Mouse (Mus musculus) neural tube, embryonic 11.5 days (tissue): ENCODE data around the gene Mogat1. TPM values are rescaled to one million over a fixed set of nuclear protein-coding genes. Genes with fewer than 3 reads are reported as not detected.
"Not testable (repeated sequence)": the region's sequence is repeated elsewhere in the genome, so short reads cannot be mapped to it uniquely, and the experiment has no call there.

ENCODE experiments used
- ATAC-seq: fragments of 200-750 bp; cut with Nextera tagmentation; 2 replicates; pipeline ENCODE4 v1.8.0; 2017; ENCODE audit warnings: moderate number of reproducible peaks, mild to moderate bottlenecking, moderate TSS enrichment, moderate library complexity; ENCODE audit not compliant: insufficient read depth, low FRiP score, low TSS enrichment
- DNase-seq: peaks from one replicate; pipeline ENCODE4 v3.0.0-alpha.2; 2015; ENCODE audit warnings: low spot score
- H3K27ac ChIP-seq: fragments of 300-500 bp; sonication (generic); 2 replicates; pipeline ENCODE4 v1.5.1; 2014; ENCODE audit warnings: low read depth, mild to moderate bottlenecking, low read length
- H3K27me3 ChIP-seq: fragments of 300-500 bp; sonication (generic); 2 replicates; pipeline ENCODE4 v1.6.1; 2014; ENCODE audit warnings: mild to moderate bottlenecking, low read length, mixed read lengths; ENCODE audit not compliant: control insufficient read depth, insufficient read depth
- H3K36me3 ChIP-seq: fragments of 300-500 bp; sonication (generic); 2 replicates; pipeline ENCODE4 v1.6.1; 2014; ENCODE audit warnings: mild to moderate bottlenecking, low read length, moderate library complexity, mixed read lengths; ENCODE audit not compliant: control insufficient read depth, insufficient read depth
- H3K4me1 ChIP-seq: fragments of 300-500 bp; sonication (generic); 2 replicates; pipeline ENCODE4 v1.6.1; 2014; ENCODE audit warnings: low read length, mixed read lengths; ENCODE audit not compliant: control insufficient read depth, insufficient read depth
- H3K4me2 ChIP-seq: fragments of 300-500 bp; sonication (generic); 2 replicates; pipeline ENCODE4 v1.6.1; 2014; ENCODE audit warnings: low read depth, mild to moderate bottlenecking, moderate library complexity
- H3K4me3 ChIP-seq: fragments of 300-500 bp; sonication (generic); 2 replicates; pipeline ENCODE4 v1.5.1; 2014; ENCODE audit warnings: low read depth, low read length
- H3K9ac ChIP-seq: fragments of 300-500 bp; sonication (generic); 2 replicates; pipeline ENCODE4 v1.6.1; 2014; ENCODE audit warnings: mild to moderate bottlenecking, low read length
- H3K9me3 ChIP-seq: fragments of 300-500 bp; sonication (generic); 2 replicates; pipeline ENCODE4 v1.6.1; 2016; ENCODE audit warnings: low read length; ENCODE audit not compliant: control insufficient read depth
- WGBS: fragments of 180-500 bp; shearing (Covaris S2); extraction: QIAGEN DNeasy Blood & Tissue Kit; methylation state at CpG from one replicate; pipeline ENCODE4 v1.1.7; 2014; 5-methylcytosine and 5-hydroxymethylcytosine counted together
- polyA plus RNA-seq: library from polyadenylated mRNA; unstranded; fragments of >200 nt; fragmentation: Nextera tagmentation; extraction: Ambion mirVana; gene quantifications from 2 replicates; pipeline ENCODE4 v1.2.1, GENCODE M21; 2014

The Mogat1 gene
- polyA plus RNA-seq, 1 experiment from 2014 or later: not detected

- WGBS: 83% methylated on average over 7 of the region's 7 CpGs
- Histone ChIP-seq H3K4me3 (no peak overlapping the region), H3K4me1 (no peaks in the 10 kb centered on the region), H3K36me3 (no peaks in the 10 kb centered on the region), H3K9ac (no peak overlapping the region), H3K27me3 (no peaks in the 10 kb centered on the region), H3K9me3 (no peaks in the 10 kb centered on the region), H3K27ac (no peak overlapping the region), H3K4me2 (no peak overlapping the region)
- DNase-seq (no peak), ATAC-seq (no peak)
Observed at GRCm38 (mm10) chr1:78530500-78531215, 19.9 kb downstream of the Mogat1 start.

DNA sequence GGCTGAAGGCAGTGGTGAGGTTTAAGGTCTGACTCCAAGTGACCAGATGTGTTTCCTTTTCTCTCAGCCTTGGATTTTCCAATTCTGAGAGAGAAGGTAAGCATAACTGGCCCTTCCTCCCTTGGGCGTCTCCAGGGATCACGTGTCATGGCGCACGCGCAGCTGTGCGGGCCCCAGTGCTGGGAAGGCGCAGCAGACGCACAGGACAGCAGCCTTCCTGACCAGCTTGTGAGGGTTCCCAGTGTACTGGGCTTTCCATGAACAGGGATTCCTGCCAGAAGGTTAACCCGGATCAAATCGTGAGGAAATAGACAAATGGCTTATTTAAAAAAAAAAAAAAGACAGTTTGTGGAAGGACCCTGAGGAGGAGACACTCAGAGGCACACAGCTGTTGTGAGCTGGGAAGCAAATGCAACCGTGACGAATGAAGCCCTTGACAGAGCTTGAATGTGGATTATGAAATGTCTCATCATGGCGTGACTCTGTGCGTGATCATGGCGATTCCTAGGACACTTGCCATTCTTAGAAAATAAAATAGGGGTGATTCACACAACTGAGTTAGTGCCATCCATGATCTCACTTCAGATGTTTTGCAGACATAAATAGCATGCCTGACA is 21.5 kb downstream of the Mogat1 start:
- Histone ChIP-seq H3K4me3 (no peak overlapping the region), H3K27me3 (no peaks in the 10 kb centered on the region), H3K36me3 (no peaks in the 10 kb centered on the region), H3K9ac (no peak overlapping the region), H3K4me2 (no peak overlapping the region), H3K4me1 (no peaks in the 10 kb centered on the region), H3K27ac (no peak overlapping the region), H3K9me3 (no peaks in the 10 kb centered on the region)
- ATAC-seq (no peak), DNase-seq (no peak)
- 85% methylated on average over 15 of the region's 15 CpGs for WGBS

DNA sequence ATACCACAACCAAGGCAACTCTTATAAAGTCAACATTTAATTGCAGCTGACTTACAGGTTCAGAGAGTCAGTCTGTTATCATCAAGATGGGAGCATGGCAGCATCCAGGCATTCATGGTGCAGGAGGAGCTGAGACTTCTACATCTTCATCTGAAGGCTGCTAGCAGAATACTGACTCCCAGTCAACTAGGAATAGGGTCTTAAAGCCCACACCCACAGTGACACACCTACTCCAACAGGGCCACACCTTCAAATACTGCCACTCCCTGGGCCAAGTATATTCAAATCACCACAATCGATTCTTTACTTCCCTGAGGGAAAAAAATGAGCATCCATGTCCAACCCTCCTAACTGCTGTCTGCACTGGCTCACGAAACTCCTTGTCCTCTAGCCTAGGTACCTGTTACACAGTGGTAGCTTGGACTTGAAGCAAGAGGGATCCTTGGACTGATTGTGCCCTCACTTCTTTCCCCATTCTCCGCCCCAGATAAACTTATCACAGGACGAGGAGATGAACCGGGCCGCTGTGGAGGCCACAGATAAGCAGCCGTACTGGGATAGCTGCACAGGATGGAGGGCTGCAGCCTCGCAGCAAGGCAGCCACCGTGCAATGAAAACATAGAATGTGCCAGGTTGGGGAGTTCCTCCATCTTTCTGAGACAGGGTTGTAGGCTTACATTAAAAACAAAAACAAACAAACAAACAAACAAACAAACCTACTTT is 23.8 kb downstream of the Mogat1 start:
- DNase-seq: no peak
- WGBS: 90% methylated on average over 9 of the region's 9 CpGs
- Histone ChIP-seq H3K4me2 (no peak overlapping the region), H3K36me3 (no peaks in the 10 kb centered on the region), H3K27me3 (no peaks in the 10 kb centered on the region), H3K4me1 (no peaks in the 10 kb centered on the region; the same call in 1 of the 2 replicates), H3K27ac (no peak overlapping the region), H3K9me3 (no peaks in the 10 kb centered on the region), H3K4me3 (no peak overlapping the region), H3K9ac (no peak overlapping the region)
- ATAC-seq: no peak

DNA sequence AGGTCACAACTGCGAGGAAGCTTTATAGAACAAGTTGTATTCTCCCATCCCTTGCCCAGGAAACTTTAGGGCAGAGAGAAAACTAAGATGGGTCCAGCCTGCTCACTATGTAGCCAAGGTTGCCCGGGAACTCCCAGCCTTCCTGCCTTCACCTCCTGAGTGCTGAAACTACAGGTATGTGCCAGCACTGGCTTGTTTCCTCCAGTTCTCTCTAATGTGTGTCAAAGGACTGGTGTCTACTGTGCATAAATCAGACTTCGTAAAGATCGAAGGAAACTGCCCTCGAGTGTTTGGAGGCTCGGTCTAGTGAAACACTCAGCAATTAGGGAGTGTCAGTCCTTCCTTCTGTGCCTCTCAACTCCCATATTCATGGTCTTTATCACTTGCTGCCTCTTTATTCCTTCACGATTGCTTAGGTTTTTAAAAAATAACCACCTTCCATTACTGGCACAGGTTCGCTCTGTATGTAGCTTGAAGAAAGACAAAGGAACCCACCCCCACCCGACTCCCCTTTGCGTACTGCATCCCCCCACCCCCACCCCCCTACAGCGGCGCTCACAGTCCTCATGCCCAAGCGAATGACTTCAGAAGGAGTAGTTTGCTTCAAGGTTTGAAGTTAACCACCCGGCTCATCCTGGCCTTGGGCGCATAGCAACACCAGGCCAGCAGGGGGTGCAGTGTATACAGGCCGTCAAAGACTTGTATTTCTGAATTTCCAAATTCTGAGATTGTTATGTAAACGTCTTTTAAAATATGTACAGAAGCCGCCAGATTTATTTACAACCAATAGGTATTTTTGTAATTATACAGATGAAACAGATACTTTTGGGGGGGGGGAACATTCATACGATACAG is 25.7 kb downstream of the Mogat1 start:
- ATAC-seq (0 out of 2 replicates have a peak, but pooled peaks have one; percentile 62), DNase-seq (peak; percentile 70)
- no peak overlapping the region for H3K4me2 ChIP-seq
- WGBS: 35% methylated on average over 19 of the region's 19 CpGs
- H3K27ac ChIP-seq: no peak overlapping the region
- no peaks in the 10 kb centered on the region for H3K9me3 ChIP-seq
- no peak overlapping the region for H3K4me3 ChIP-seq
- H3K9ac ChIP-seq: no peak overlapping the region
- H3K27me3 ChIP-seq: no peaks in the 10 kb centered on the region
- H3K36me3 ChIP-seq: no peaks in the 10 kb centered on the region
- no peaks in the 10 kb centered on the region; the same call in 1 of the 2 replicates for H3K4me1 ChIP-seq

DNA sequence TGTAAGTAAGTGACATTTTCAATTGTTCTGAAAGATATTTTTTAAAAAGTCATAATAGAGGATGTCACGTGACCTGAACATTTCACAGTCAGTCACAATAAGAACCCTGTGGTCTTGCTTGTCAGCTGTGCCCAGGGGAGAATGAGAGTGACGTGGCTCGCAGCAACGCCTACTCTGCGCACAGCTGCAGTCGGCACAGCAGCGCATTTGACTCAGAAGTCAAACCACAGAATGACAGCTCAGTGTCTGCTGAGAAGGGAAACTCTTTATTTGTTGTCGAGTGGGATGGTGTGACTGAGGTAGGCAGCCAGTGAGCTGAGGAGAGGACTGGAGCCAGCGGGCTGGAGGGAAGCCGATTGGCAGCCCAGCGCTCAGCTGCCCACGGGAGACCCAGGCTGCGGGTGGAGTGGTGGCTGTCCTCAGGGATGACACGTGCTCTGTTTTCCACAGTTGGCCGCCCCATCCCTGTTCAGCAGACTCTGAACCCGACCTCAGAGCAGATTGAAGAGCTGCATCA is 26.8 kb downstream of the Mogat1 start:
- Histone ChIP-seq H3K27me3 (no peaks in the 10 kb centered on the region), H3K36me3 (no peaks in the 10 kb centered on the region), H3K27ac (no peak overlapping the region), H3K4me3 (0 out of 2 replicates have a peak overlapping the region, but pooled peaks have one; percentile 1), H3K9ac (no peak overlapping the region), H3K9me3 (no peaks in the 10 kb centered on the region), H3K4me1 (no peaks in the 10 kb centered on the region; the same call in 1 of the 2 replicates), H3K4me2 (peak overlapping the region; percentile 41)
- ATAC-seq: peak; percentile 80
- peak; percentile 55 for DNase-seq
- WGBS: 30% methylated on average over 16 of the region's 16 CpGs

DNA sequence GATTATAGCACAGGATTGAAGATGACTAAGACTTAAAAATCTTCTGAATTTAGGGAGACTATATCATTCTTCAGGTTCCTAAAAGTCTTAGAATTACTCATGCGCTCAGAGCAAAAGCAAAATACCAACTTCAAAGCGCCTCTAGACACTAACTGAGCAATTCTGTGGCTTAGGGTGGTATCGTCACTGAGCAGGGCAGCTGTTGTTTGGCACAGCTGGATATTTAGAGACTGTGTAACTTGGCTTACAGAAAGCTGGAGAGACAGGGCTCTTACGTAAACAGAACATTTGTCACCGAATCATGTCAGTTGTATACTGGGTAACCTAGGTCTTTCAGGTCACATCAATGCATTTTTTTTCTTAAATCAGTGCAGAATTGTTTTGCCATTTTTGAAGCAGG is 27.6 kb downstream of the Mogat1 start:
- ATAC-seq (no peak), DNase-seq (no peak)
- Histone ChIP-seq H3K9ac (no peak overlapping the region), H3K27ac (no peak overlapping the region), H3K27me3 (no peaks in the 10 kb centered on the region), H3K36me3 (no peaks in the 10 kb centered on the region), H3K4me2 (no peak overlapping the region), H3K9me3 (no peaks in the 10 kb centered on the region), H3K4me3 (no peak overlapping the region), H3K4me1 (no peaks in the 10 kb centered on the region; the same call in 1 of the 2 replicates)
- WGBS: 24% methylated on average over 5 of the region's 5 CpGs

DNA sequence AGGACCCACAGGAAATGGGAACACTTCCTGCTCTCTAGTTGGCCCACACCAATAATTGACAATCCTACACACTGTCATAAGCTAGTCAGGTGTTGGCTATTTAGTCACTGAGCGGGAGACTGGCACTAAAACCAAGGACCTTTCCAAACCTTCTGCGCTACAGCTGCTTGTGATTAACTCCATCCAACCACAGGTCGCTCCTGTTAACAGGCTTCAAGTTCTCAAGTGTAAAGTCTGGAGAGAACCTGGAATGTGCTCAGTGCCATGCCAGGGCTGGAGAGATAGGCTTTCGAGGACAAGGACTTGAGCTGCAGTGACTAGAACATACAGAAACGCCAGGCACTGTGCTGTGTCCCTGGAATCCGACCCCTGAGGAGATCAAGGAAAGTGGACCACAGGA is 28.4 kb downstream of the Mogat1 start:
- 66% methylated on average over 6 of the region's 6 CpGs for WGBS
- ATAC-seq (no peak), DNase-seq (no peak)
- Histone ChIP-seq H3K4me1 (no peaks in the 10 kb centered on the region; the same call in 1 of the 2 replicates), H3K9ac (no peak overlapping the region), H3K4me3 (no peak overlapping the region), H3K36me3 (no peaks in the 10 kb centered on the region), H3K4me2 (no peak overlapping the region), H3K9me3 (no peaks in the 10 kb centered on the region), H3K27ac (no peak overlapping the region), H3K27me3 (no peaks in the 10 kb centered on the region)

GRCm38 (mm10) chr1:78543631-78544030 is 32.8 kb downstream of the Mogat1 start:
- ATAC-seq, DNase-seq: not testable (repeated sequence)
- whole genome bisulfite sequencing: 93% methylated on average over 1 of the region's 1 CpGs

More at GRCm38 (mm10) chr1:78543631-78544030, 32.8 kb downstream of the Mogat1 start:
- H3K4me1 ChIP-seq, H3K9me3 ChIP-seq, H3K4me2 ChIP-seq, H3K9ac ChIP-seq, H3K36me3 ChIP-seq, H3K4me3 ChIP-seq, H3K27ac ChIP-seq, H3K27me3 ChIP-seq: not testable (repeated sequence)
